Mouse (Mus musculus) lung, postnatal 0 days (tissue): ENCODE measurements at regions not wholly inside any gene's neighbourhood (a gene's known extent, or its start where the extent isn't known, plus 50 kb on each side); places are given as distances from the start of the nearest gene placed in this dataset.

ENCODE experiments used
- CTCF ChIP-seq: IDR thresholded peaks from 2 replicates; pipeline ENCODE4 v1.5.1; 2016; ENCODE audit warnings: antibody characterized with exemption, mild to moderate bottlenecking
- EP300 ChIP-seq: IDR thresholded peaks from 2 replicates; pipeline ENCODE4 v1.6.1; 2016; ENCODE audit warnings: antibody characterized with exemption, mild to moderate bottlenecking, control low read depth

DNA sequence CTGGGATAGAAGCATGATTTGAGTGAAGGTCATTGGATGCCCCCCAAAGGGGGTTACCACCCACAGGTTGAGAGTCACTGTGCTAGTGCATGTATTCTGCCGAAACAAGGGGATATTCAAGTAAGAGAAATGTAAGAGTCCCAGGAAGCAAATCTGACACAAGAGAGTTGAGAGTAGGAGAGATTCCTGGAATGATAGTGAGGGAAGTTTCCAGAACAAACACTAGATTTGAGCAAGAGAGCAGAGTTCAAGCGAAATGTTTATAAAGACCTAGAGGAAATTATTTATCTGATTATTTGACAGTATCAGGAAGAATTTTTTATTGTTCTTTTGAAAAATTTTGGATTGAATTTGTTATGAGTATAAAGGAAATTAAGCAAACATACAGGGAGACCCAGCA, 189.0 kb upstream of the Sash1 start:
- TF ChIP-seq CTCF (no peak), EP300 (no peak)
